Mouse (Mus musculus) stomach, postnatal 0 days (tissue): ENCODE results near the gene Dbt. TPM values are rescaled to one million over a fixed set of nuclear protein-coding genes. Genes with fewer than 3 reads are reported as not detected.

Experiments used
- ATAC-seq: fragments of 200-750 bp; cut with Nextera tagmentation; 2 replicates; pipeline ENCODE4 v1.8.0; 2017; ENCODE audit not compliant: low FRiP score, low TSS enrichment
- DNase-seq: peaks from one replicate; pipeline ENCODE4 v3.0.0-alpha.2; 2016; ENCODE audit warnings: low spot score
- H3K27ac ChIP-seq: fragments of 300-500 bp; sonication (generic); replicated peaks from 2 replicates; pipeline ENCODE4 v1.5.1; 2014; ENCODE audit warnings: mild to moderate bottlenecking, control low read depth
- H3K27me3 ChIP-seq: fragments of 300-500 bp; sonication (generic); 2 replicates; pipeline ENCODE4 v1.6.1; 2014; ENCODE audit warnings: low read length; ENCODE audit not compliant: control insufficient read depth, insufficient read depth
- H3K36me3 ChIP-seq: fragments of 300-500 bp; sonication (generic); 2 replicates; pipeline ENCODE4 v1.6.1; 2014; ENCODE audit warnings: low read length, mixed read lengths; ENCODE audit not compliant: control insufficient read depth, insufficient read depth
- H3K4me1 ChIP-seq: fragments of 300-500 bp; sonication (generic); replicated peaks from 2 replicates; pipeline ENCODE4 v1.6.1; 2014; ENCODE audit warnings: antibody characterized with exemption; ENCODE audit not compliant: control insufficient read depth, insufficient read depth
- H3K4me2 ChIP-seq: fragments of 300-500 bp; sonication (generic); replicated peaks from 2 replicates; pipeline ENCODE4 v1.6.1; 2014; ENCODE audit warnings: low read depth, mild to moderate bottlenecking, control low read depth, moderate library complexity
- H3K4me3 ChIP-seq: fragments of 300-500 bp; sonication (generic); 2 replicates; pipeline ENCODE4 v1.5.1; 2014; ENCODE audit warnings: low read depth, low read length, control low read depth
- H3K9ac ChIP-seq: fragments of 300-500 bp; sonication (generic); 2 replicates; pipeline ENCODE4 v1.6.1; 2014; ENCODE audit warnings: mild to moderate bottlenecking, low read length, control low read depth, mixed read lengths
- H3K9me3 ChIP-seq: fragments of 300-500 bp; sonication (generic); 2 replicates; pipeline ENCODE4 v1.6.1; 2016; ENCODE audit warnings: low read length; ENCODE audit not compliant: control insufficient read depth
- CTCF ChIP-seq: IDR thresholded peaks from 2 replicates; pipeline ENCODE4 v1.5.1; 2016; ENCODE audit warnings: antibody characterized with exemption, low read depth, mild to moderate bottlenecking, moderate library complexity
- EP300 ChIP-seq: optimal IDR thresholded peaks from 2 replicates; pipeline ENCODE3; 2016; ENCODE audit warnings: antibody characterized with exemption
- WGBS: fragments of 180-500 bp; shearing (Covaris S2); extraction: QIAGEN DNeasy Blood & Tissue Kit; methylation state at CpG from one replicate; pipeline ENCODE4 v1.1.7; 2014; 5-methylcytosine and 5-hydroxymethylcytosine counted together
- polyA plus RNA-seq: library from polyadenylated mRNA; unstranded; fragments of >200 nt; fragmentation: Nextera tagmentation; extraction: Ambion mirVana; gene quantifications from 2 replicates; pipeline ENCODE4 v1.2.1, GENCODE M21; 2015

Dbt gene
- polyA plus RNA-seq, 1 experiment from 2014 or later = 11.1 TPM

GRCm38 (mm10) chr3:116582201-116582600 lies 69.3 kb downstream of the Dbt start:
- no peak overlapping the region for H3K4me3 ChIP-seq
- 96% methylated on average over 9 of the region's 9 CpGs for WGBS
- no peak overlapping the region for H3K27ac ChIP-seq
- H3K4me1 ChIP-seq = no peaks in the 10 kb centered on the region
- no peaks in the 10 kb centered on the region for H3K27me3 ChIP-seq
- no peak overlapping the region for H3K9ac ChIP-seq
- peaks cover 18% of the 10 kb centered on the region for H3K36me3 ChIP-seq
- no peaks in the 10 kb centered on the region for H3K9me3 ChIP-seq
- DNase-seq = no peak
- ATAC-seq = no peak
- no peak for TF ChIP-seq EP300
- TF ChIP-seq CTCF = no peak
- H3K4me2 ChIP-seq = no peak overlapping the region

GRCm38 (mm10) chr3:116594076-116594727 lies 81.3 kb downstream of the Dbt start:
- TF ChIP-seq EP300 = no peak
- TF ChIP-seq CTCF = peak; percentile 53
- H3K36me3 ChIP-seq = peaks cover 6% of the 10 kb centered on the region
- peak overlapping the region; percentile 88 for H3K4me3 ChIP-seq
- no peaks in the 10 kb centered on the region for H3K9me3 ChIP-seq
- 2% methylated on average over 22 of the region's 22 CpGs for WGBS
- H3K9ac ChIP-seq = peak overlapping the region; percentile 84
- peak overlapping the region; percentile 60 for H3K4me2 ChIP-seq
- DNase-seq = no peak
- H3K27me3 ChIP-seq = no peaks in the 10 kb centered on the region
- ATAC-seq = peak; percentile 71; the same call in 1 of the 2 replicates
- H3K27ac ChIP-seq = peak overlapping the region; percentile 86
- H3K4me1 ChIP-seq = no peaks in the 10 kb centered on the region

- Histone ChIP-seq H3K27ac (peak within 1 kb of the TSS; percentile 86), H3K27me3 (no peaks in the 10 kb centered on the region), H3K4me2 (peak within 1 kb of the TSS; percentile 86), H3K9ac (peak within 1 kb of the TSS; percentile 84), H3K36me3 (peaks cover 6% of the 10 kb centered on the region), H3K4me1 (no peaks in the 10 kb centered on the region), H3K9me3 (no peaks in the 10 kb centered on the region), H3K4me3 (peak within 1 kb of the TSS; percentile 88)
- peak; percentile 99 for DNase-seq
- WGBS = under 1% methylated on average over 65 of the region's 65 CpGs
- TF ChIP-seq EP300 = peak; percentile 86
- TF ChIP-seq CTCF = no peak
- ATAC-seq = peak; percentile 97
Measured at GRCm38 (mm10) chr3:116594728-116595602, 82.1 kb downstream of the Dbt start, which contains the start of gene Sass6. Gene Sass6 (plus strand): TSS chr3:116594982.

GRCm38 (mm10) chr3:116595603-116595991 lies 82.7 kb downstream of the Dbt start:
- H3K9ac ChIP-seq = peak overlapping the region; percentile 70
- DNase-seq (no peak), ATAC-seq (no peak)
- H3K4me3 ChIP-seq = peak overlapping the region; percentile 88
- H3K36me3 ChIP-seq = peaks cover 2% of the 10 kb centered on the region
- no peaks in the 10 kb centered on the region for H3K9me3 ChIP-seq
- no peak overlapping the region for H3K27ac ChIP-seq
- H3K4me1 ChIP-seq = no peaks in the 10 kb centered on the region
- H3K27me3 ChIP-seq = no peaks in the 10 kb centered on the region
- TF ChIP-seq CTCF (no peak), EP300 (no peak)
- peak overlapping the region; percentile 86 for H3K4me2 ChIP-seq
- WGBS = 4% methylated on average over 10 of the region's 10 CpGs

Other genes starting within 250 kb of the Dbt start
- 4.6 TPM in 2 replicates for gene Cdc14a, start 89.0 kb upstream of the Dbt start, polyA plus RNA-seq
- gene Rtca, start 4.9 kb upstream of the Dbt start, polyA plus RNA-seq = 42.9 and 44.0 TPM in 2 replicates
- 2.6 and 2.7 TPM in 2 replicates for gene Lrrc39, start 49.9 kb downstream of the Dbt start, polyA plus RNA-seq
- 5.0 TPM in 2 replicates for gene Sass6, start 81.9 kb downstream of the Dbt start, polyA plus RNA-seq
- 12.6 and 13.0 TPM in 2 replicates for gene Trmt13, start 101.5 kb downstream of the Dbt start, polyA plus RNA-seq
- 50.4 and 51.1 TPM in 2 replicates for gene Mfsd14a, start 149.6 kb downstream of the Dbt start, polyA plus RNA-seq
- gene Gm43191, start 168.2 kb downstream of the Dbt start, polyA plus RNA-seq = not detected in 2 replicates
- gene Slc35a3, start 199.8 kb downstream of the Dbt start, polyA plus RNA-seq = 25.2 and 25.3 TPM in 2 replicates